Mouse (Mus musculus) forebrain, embryonic 14.5 days (tissue): ENCODE data around the gene Sik1. TPM values are rescaled to one million over a fixed set of nuclear protein-coding genes. Genes with fewer than 3 reads are reported as not detected.
"Not testable (repeated sequence)": the region's sequence is repeated elsewhere in the genome, so short reads cannot be mapped to it uniquely, and the experiment has no call there.

Source experiments
- ATAC-seq: fragments of 200-750 bp; cut with Nextera tagmentation; 2 replicates; pipeline ENCODE4 v1.8.0; 2017; ENCODE audit warnings: mild to moderate bottlenecking, moderate library complexity
- DNase-seq: peaks from one replicate; pipeline ENCODE4 v3.0.0-alpha.2; 2015; ENCODE audit warnings: low spot score
- H3K27ac ChIP-seq: fragments of 300-500 bp; sonication (generic); 2 replicates; pipeline ENCODE4 v1.5.1; 2014; ENCODE audit warnings: low read depth, mild to moderate bottlenecking, control low read depth, low read length, moderate library complexity
- H3K27me3 ChIP-seq: fragments of 300-500 bp; sonication (generic); replicated peaks from 2 replicates; pipeline ENCODE4 v1.6.1; 2014; ENCODE audit warnings: low read length, control low read depth, mixed read lengths; ENCODE audit not compliant: control insufficient read depth, insufficient read depth
- H3K36me3 ChIP-seq: fragments of 300-500 bp; sonication (generic); 2 replicates; pipeline ENCODE4 v1.6.1; 2014; ENCODE audit warnings: low read length, control low read depth; ENCODE audit not compliant: control insufficient read depth, insufficient read depth
- H3K4me1 ChIP-seq: fragments of 300-500 bp; sonication (generic); 2 replicates; pipeline ENCODE4 v1.6.1; 2014; ENCODE audit warnings: antibody characterized with exemption, low read length, control low read depth; ENCODE audit not compliant: control insufficient read depth, insufficient read depth
- H3K4me2 ChIP-seq: fragments of 300-500 bp; sonication (generic); 2 replicates; pipeline ENCODE4 v1.6.1; 2014; ENCODE audit warnings: mild to moderate bottlenecking, control low read depth, low read length
- H3K4me3 ChIP-seq: fragments of 300-500 bp; sonication (generic); 2 replicates; pipeline ENCODE4 v1.5.1; 2014; ENCODE audit warnings: low read depth, low read length, control low read depth
- H3K9ac ChIP-seq: fragments of 300-500 bp; sonication (generic); 2 replicates; pipeline ENCODE4 v1.6.1; 2014; ENCODE audit warnings: mild to moderate bottlenecking, low read length, control low read depth, moderate library complexity
- H3K9me3 ChIP-seq: fragments of 300-500 bp; sonication (generic); replicated peaks from 2 replicates; pipeline ENCODE4 v1.6.1; 2016; ENCODE audit warnings: low read length, control low read depth, mixed read lengths; ENCODE audit not compliant: control insufficient read depth
- WGBS: fragments of 180-500 bp; shearing (Covaris S2); extraction: QIAGEN DNeasy Blood & Tissue Kit; methylation state at CpG from one replicate; pipeline ENCODE4 v1.1.7; 2014; 5-methylcytosine and 5-hydroxymethylcytosine counted together
- polyA plus RNA-seq: library from polyadenylated mRNA; unstranded; fragments of >200 nt; fragmentation: Nextera tagmentation; extraction: Ambion mirVana; gene quantifications from 2 replicates; pipeline ENCODE4 v1.2.1, GENCODE M21; 2014

The Sik1 gene
- polyA plus RNA-seq, 1 experiment from 2014 or later = 12.2 TPM

GRCm38 (mm10) chr17:31896311-31896710, 40.7 kb upstream of the Sik1 start:
- no peak for DNase-seq
- WGBS = 95% methylated on average over 7 of the region's 7 CpGs
- Histone ChIP-seq H3K4me3 (no peak overlapping the region), H3K36me3 (no peaks in the 10 kb centered on the region), H3K9ac (no peak overlapping the region), H3K9me3 (no peaks in the 10 kb centered on the region), H3K4me2 (no peak overlapping the region), H3K4me1 (no peaks in the 10 kb centered on the region), H3K27ac (no peak overlapping the region), H3K27me3 (no peaks in the 10 kb centered on the region)
- ATAC-seq = no peak

GRCm38 (mm10) chr17:31893371-31894060, 37.9 kb upstream of the Sik1 start:
- H3K27ac ChIP-seq = no peak overlapping the region
- DNase-seq = no peak

GRCm38 (mm10) chr17:31892750-31893149, 37.1 kb upstream of the Sik1 start:
- H3K9ac ChIP-seq = no peak overlapping the region
- H3K36me3 ChIP-seq = no peaks in the 10 kb centered on the region
- WGBS = 35% methylated on average over 7 of the region's 10 CpGs
- H3K4me1 ChIP-seq = no peaks in the 10 kb centered on the region
- H3K27ac ChIP-seq = no peak overlapping the region
- no peaks in the 10 kb centered on the region for H3K27me3 ChIP-seq
- DNase-seq (peak; percentile 43), ATAC-seq (no peak)
- no peak overlapping the region for H3K4me3 ChIP-seq
- H3K9me3 ChIP-seq = no peaks in the 10 kb centered on the region
- no peak overlapping the region for H3K4me2 ChIP-seq

More at GRCm38 (mm10) chr17:31893371-31894060, 37.9 kb upstream of the Sik1 start:
- no peaks in the 10 kb centered on the region for H3K36me3 ChIP-seq
- 90% methylated on average over 5 of the region's 5 CpGs for WGBS
- no peaks in the 10 kb centered on the region for H3K27me3 ChIP-seq
- no peak overlapping the region for H3K4me3 ChIP-seq
- no peaks in the 10 kb centered on the region for H3K9me3 ChIP-seq
- ATAC-seq = no peak
- H3K9ac ChIP-seq = no peak overlapping the region
- no peaks in the 10 kb centered on the region for H3K4me1 ChIP-seq
- no peak overlapping the region for H3K4me2 ChIP-seq

- Histone ChIP-seq H3K9ac (no peak overlapping the region), H3K36me3 (no peaks in the 10 kb centered on the region), H3K4me1 (no peaks in the 10 kb centered on the region), H3K27ac (no peak overlapping the region), H3K27me3 (no peaks in the 10 kb centered on the region), H3K9me3 (no peaks in the 10 kb centered on the region), H3K4me2 (no peak overlapping the region), H3K4me3 (no peak overlapping the region)
- WGBS = 76% methylated on average over 4 of the region's 4 CpGs
- DNase-seq (no peak), ATAC-seq (no peak)
Measured at GRCm38 (mm10) chr17:31891858-31892257, 36.3 kb upstream of the Sik1 start.

GRCm38 (mm10) chr17:31890311-31890951, 34.8 kb upstream of the Sik1 start:
- Histone ChIP-seq H3K4me1 (no peaks in the 10 kb centered on the region), H3K4me2 (no peak overlapping the region), H3K9ac (no peak overlapping the region), H3K36me3 (no peaks in the 10 kb centered on the region), H3K4me3 (no peak overlapping the region), H3K27me3 (no peaks in the 10 kb centered on the region), H3K9me3 (no peaks in the 10 kb centered on the region), H3K27ac (no peak overlapping the region)
- 20% methylated on average over 2 of the region's 2 CpGs for WGBS
- DNase-seq (no peak), ATAC-seq (no peak)

- 70% methylated on average over 9 of the region's 9 CpGs for WGBS
- Histone ChIP-seq H3K4me3 (no peak overlapping the region), H3K27me3 (no peaks in the 10 kb centered on the region), H3K9me3 (no peaks in the 10 kb centered on the region), H3K4me1 (no peaks in the 10 kb centered on the region), H3K9ac (no peak overlapping the region), H3K27ac (no peak overlapping the region), H3K4me2 (no peak overlapping the region), H3K36me3 (no peaks in the 10 kb centered on the region)
- no peak for DNase-seq
- no peak for ATAC-seq
Measured at GRCm38 (mm10) chr17:31889446-31890201, 34.0 kb upstream of the Sik1 start.

- Histone ChIP-seq H3K27me3 (no peaks in the 10 kb centered on the region), H3K4me3 (no peak overlapping the region), H3K27ac (no peak overlapping the region), H3K9me3 (no peaks in the 10 kb centered on the region), H3K36me3 (no peaks in the 10 kb centered on the region), H3K4me2 (no peak overlapping the region), H3K9ac (no peak overlapping the region), H3K4me1 (no peaks in the 10 kb centered on the region)
- DNase-seq (no peak), ATAC-seq (no peak)
- 68% methylated on average over 6 of the region's 6 CpGs for WGBS
Measured at GRCm38 (mm10) chr17:31888540-31888939, 32.9 kb upstream of the Sik1 start.

GRCm38 (mm10) chr17:31884676-31885075, 29.1 kb upstream of the Sik1 start:
- 81% methylated on average over 1 of the region's 1 CpGs for WGBS
- not testable (repeated sequence) for H3K27me3 ChIP-seq

GRCm38 (mm10) chr17:31879406-31879805, 23.8 kb upstream of the Sik1 start:
- Histone ChIP-seq H3K27ac (no peak overlapping the region), H3K4me3 (no peak overlapping the region), H3K36me3 (no peaks in the 10 kb centered on the region), H3K4me1 (peaks cover 6% of the 10 kb centered on the region; the same call in 1 of the 2 replicates), H3K4me2 (no peak overlapping the region), H3K27me3 (no peaks in the 10 kb centered on the region), H3K9ac (no peak overlapping the region), H3K9me3 (no peaks in the 10 kb centered on the region)
- 88% methylated on average over 10 of the region's 10 CpGs for WGBS
- DNase-seq (no peak), ATAC-seq (no peak)

More at GRCm38 (mm10) chr17:31884676-31885075, 29.1 kb upstream of the Sik1 start:
- H3K9ac ChIP-seq, H3K4me2 ChIP-seq, H3K9me3 ChIP-seq, H3K4me1 ChIP-seq, H3K4me3 ChIP-seq, H3K36me3 ChIP-seq, ATAC-seq, DNase-seq, H3K27ac ChIP-seq: not testable (repeated sequence)
